In genomic region chr7:54782604-54783003, GRCm38 (mm10) we compare ENCODE assay signal across 32 mouse cellular contexts. TPM values are rescaled to one million over a fixed set of nuclear protein-coding genes. Genes with fewer than 3 reads are reported as not detected.
DNase-seq lines count a peak whose midpoint lies in the region; ATAC-seq and TF ChIP-seq lines count a peak whose summit lies in the region.
"Had no signal": no experiment of that assay in that cellular context is flagged by ENCODE, and none has a peak within 500 bp of the region (broad histone marks: within the 10 kb centered on the region; RNA-seq: fewer than 3 reads in every experiment).

No protein-coding gene starts in this region.

- 64% methylated on average over 3 of the region's 3 CpGs for WGBS in hindbrain, embryonic 12.5 days
- 79% methylated on average over 3 of the region's 3 CpGs for WGBS in hindbrain, embryonic 10.5 days
- WGBS in forebrain, embryonic 15.5 days: 44% methylated on average over 3 of the region's 3 CpGs
- WGBS in midbrain, embryonic 13.5 days: 41% methylated on average over 3 of the region's 3 CpGs

- TF ChIP-seq POLR2A in brain, embryonic 14.5 days (IDR thresholded peaks at IDR 0.05; ENCODE audit: borderline replicate concordance, extremely low read depth, insufficient read depth, insufficient read length, poor library complexity, severe bottlenecking): no peak

- TF ChIP-seq CTCF in brain, embryonic 14.5 days (IDR thresholded peaks at IDR 0.05; ENCODE audit: borderline replicate concordance, extremely low read depth, insufficient read depth, insufficient read length): no peak
- no peak for TF ChIP-seq CTCF in gastrocnemius, adult 2 months (IDR thresholded peaks at IDR 0.05)

- no peak for DNase-seq in hindbrain, embryonic 10.5 days (ENCODE audit: low spot score)
- peak; percentile 28 for DNase-seq in brain, embryonic 14.5 days (ENCODE audit: low read depth)
- no peak for DNase-seq in gastrocnemius, adult 2 months
- DNase-seq in embryo, embryonic 10.5 days (ENCODE audit: low spot score): no peak
- DNase-seq: adrenal gland, postnatal 10 days; cerebellum, adult 11 months; cerebellum, postnatal 36 days; gastrocnemius, postnatal 14 days; kidney, adult 11 months; kidney, postnatal 14 days; lung, postnatal 36 days; right cerebral cortex, postnatal 25 days; spleen, adult 18-20 months; thymus, adult 18-20 months; thymus, postnatal 25 days had no signal

- H3K4me1 ChIP-seq in hindbrain, embryonic 12.5 days: no peaks in the 10 kb centered on the region
- peaks cover 5% of the 10 kb centered on the region; the same call in 1 of the 2 replicates for H3K4me1 ChIP-seq in hindbrain, embryonic 10.5 days (replicated peaks)
- peaks cover 10% of the 10 kb centered on the region for H3K4me1 ChIP-seq in forebrain, embryonic 15.5 days
- peaks cover 9% of the 10 kb centered on the region; the same call in 1 of the 2 replicates for H3K4me1 ChIP-seq in midbrain, embryonic 13.5 days (replicated peaks)
- H3K4me1 ChIP-seq: embryonic facial prominence, embryonic 13.5 days; heart, embryonic 10.5 days; heart, embryonic 15.5 days; limb, embryonic 12.5 days; liver, embryonic 15.5 days; lung, embryonic 15.5 days; megakaryocyte, embryonic 14.5 days had no signal

- no peaks in the 10 kb centered on the region for H3K27me3 ChIP-seq in hindbrain, embryonic 12.5 days
- no peaks in the 10 kb centered on the region for H3K27me3 ChIP-seq in hindbrain, embryonic 10.5 days (ENCODE audit: insufficient read depth, poor library complexity, severe bottlenecking)
- no peaks in the 10 kb centered on the region for H3K27me3 ChIP-seq in forebrain, embryonic 15.5 days
- H3K27me3 ChIP-seq in midbrain, embryonic 13.5 days: no peaks in the 10 kb centered on the region
- H3K27me3 ChIP-seq: embryonic facial prominence, embryonic 13.5 days; heart, embryonic 15.5 days; limb, embryonic 12.5 days; liver, embryonic 15.5 days; lung, embryonic 15.5 days; megakaryocyte, embryonic 14.5 days; Patski had no signal

- H3K4me2 ChIP-seq in hindbrain, embryonic 12.5 days (replicated peaks): no peak overlapping the region
- H3K4me2 ChIP-seq in forebrain, embryonic 15.5 days (replicated peaks): no peak overlapping the region
- no peak overlapping the region for H3K4me2 ChIP-seq in midbrain, embryonic 13.5 days (replicated peaks)
- H3K4me2 ChIP-seq: embryonic facial prominence, embryonic 13.5 days; heart, embryonic 15.5 days; limb, embryonic 12.5 days; liver, embryonic 15.5 days; lung, embryonic 15.5 days had no signal

- intact Hi-C loops in gastrocnemius, adult 2 months (cut with DNase I): no loop called here

- ATAC-seq in hindbrain, embryonic 12.5 days (ENCODE audit: low FRiP score): 0 out of 2 replicates have a peak, but pooled peaks have one; percentile 37
- ATAC-seq in forebrain, embryonic 15.5 days (replicated peaks): 0 out of 2 replicates have a peak, but pooled peaks have one; percentile 50
- ATAC-seq in midbrain, embryonic 13.5 days: peak; percentile 35; the same call in 1 of the 2 replicates
- ATAC-seq in megakaryocyte, adult 5-6 weeks (ENCODE audit: poor library complexity, severe bottlenecking): no peak
- ATAC-seq: Patski had no signal

- no peak overlapping the region for H3K27ac ChIP-seq in hindbrain, embryonic 12.5 days
- H3K27ac ChIP-seq in hindbrain, embryonic 10.5 days: no peak overlapping the region
- no peak overlapping the region for H3K27ac ChIP-seq in forebrain, embryonic 15.5 days (replicated peaks)
- H3K27ac ChIP-seq in midbrain, embryonic 13.5 days: no peak overlapping the region
- H3K27ac ChIP-seq in gastrocnemius, adult 2 months: no peak overlapping the region
- H3K27ac ChIP-seq: embryonic facial prominence, embryonic 13.5 days; heart, embryonic 10.5 days; heart, embryonic 15.5 days; left cerebral cortex, adult 2 months; limb, embryonic 12.5 days; liver, embryonic 15.5 days; lung, embryonic 15.5 days had no signal

- H3K36me3 ChIP-seq in hindbrain, embryonic 12.5 days: no peaks in the 10 kb centered on the region
- H3K36me3 ChIP-seq in hindbrain, embryonic 10.5 days: no peaks in the 10 kb centered on the region
- H3K36me3 ChIP-seq in forebrain, embryonic 15.5 days: no peaks in the 10 kb centered on the region
- H3K36me3 ChIP-seq in midbrain, embryonic 13.5 days: no peaks in the 10 kb centered on the region
- H3K36me3 ChIP-seq: embryonic facial prominence, embryonic 13.5 days; heart, embryonic 10.5 days; heart, embryonic 15.5 days; limb, embryonic 12.5 days; liver, embryonic 15.5 days; lung, embryonic 15.5 days had no signal

- no peak overlapping the region for H3K4me3 ChIP-seq in hindbrain, embryonic 12.5 days
- H3K4me3 ChIP-seq in hindbrain, embryonic 10.5 days: no peak overlapping the region
- H3K4me3 ChIP-seq in forebrain, embryonic 15.5 days: no peak overlapping the region
- H3K4me3 ChIP-seq in midbrain, embryonic 13.5 days (replicated peaks): no peak overlapping the region
- H3K4me3 ChIP-seq in gastrocnemius, adult 2 months: no peak overlapping the region
- H3K4me3 ChIP-seq: embryonic facial prominence, embryonic 13.5 days; heart, embryonic 10.5 days; heart, embryonic 15.5 days; left cerebral cortex, adult 2 months; limb, embryonic 12.5 days; liver, embryonic 15.5 days; lung, embryonic 15.5 days; megakaryocyte, embryonic 14.5 days had no signal

- no peak overlapping the region for H3K9ac ChIP-seq in hindbrain, embryonic 12.5 days
- H3K9ac ChIP-seq in forebrain, embryonic 15.5 days (replicated peaks): no peak overlapping the region
- H3K9ac ChIP-seq in midbrain, embryonic 13.5 days (replicated peaks): no peak overlapping the region
- H3K9ac ChIP-seq: embryonic facial prominence, embryonic 13.5 days; heart, embryonic 15.5 days; limb, embryonic 12.5 days; liver, embryonic 15.5 days; lung, embryonic 15.5 days had no signal

- H3K9me3 ChIP-seq in hindbrain, embryonic 12.5 days (replicated peaks): no peaks in the 10 kb centered on the region
- H3K9me3 ChIP-seq in hindbrain, embryonic 10.5 days: no peaks in the 10 kb centered on the region
- no peaks in the 10 kb centered on the region for H3K9me3 ChIP-seq in forebrain, embryonic 15.5 days
- H3K9me3 ChIP-seq in midbrain, embryonic 13.5 days: no peaks in the 10 kb centered on the region
- H3K9me3 ChIP-seq: embryonic facial prominence, embryonic 13.5 days; heart, embryonic 10.5 days; heart, embryonic 15.5 days; limb, embryonic 12.5 days; liver, embryonic 15.5 days; lung, embryonic 15.5 days had no signal

RNA-seq across cellular contexts. Expression of gene Luzp2, which starts 52.7 kb away (rescaled TPM):
- 7.1 and 8.4 TPM in 2 replicates for polyA plus RNA-seq in hindbrain, embryonic 12.5 days (2016; fragmentation: Nextera tagmentation; extraction: Ambion mirVana)
- polyA plus RNA-seq in hindbrain, embryonic 10.5 days (2016; fragmentation: Nextera tagmentation; extraction: Ambion mirVana): 0.81 and 1.4 TPM in 2 replicates
- polyA plus RNA-seq in brain, embryonic 14.5 days (2012; rRNA removed): 7.8 and 16.7 TPM in 2 replicates
- 20.0 and 26.2 TPM in 2 replicates for polyA plus RNA-seq in forebrain, embryonic 15.5 days (2015; fragmentation: Nextera tagmentation; extraction: Ambion mirVana)
- 21.3 and 23.1 TPM in 2 replicates for polyA plus RNA-seq in midbrain, embryonic 13.5 days (2015; fragmentation: Nextera tagmentation; extraction: Ambion mirVana)
- total RNA-seq in gastrocnemius, adult 2 months (2021): under 1 TPM in 1 of 2 experiments, not detected in 1; 0.08 TPM
- not detected in 2 replicates for total RNA-seq in megakaryocyte, adult 5-6 weeks (2015)
- total RNA-seq in megakaryocyte, adult 5-6 weeks (2017): 0.07 TPM in 1 of 2 replicates, not detected in the other
- total RNA-seq: granulocyte monocyte progenitor cell, adult 5-6 weeks; liver, adult 2 months; MEL; neutrophil, adult 5-6 weeks had no signal
- polyA plus RNA-seq: liver, adult 2 months; liver, embryonic 15.5 days had no signal
